15 mouse cellular contexts compared by ENCODE assay signal in genomic region chr3:33916818-33917217, GRCm38 (mm10).
"Had no signal": no experiment of that assay in that cellular context is flagged by ENCODE, and none has a peak within 500 bp of the region (broad histone marks: within the 10 kb centered on the region; RNA-seq: fewer than 3 reads in every experiment).

No protein-coding gene starts in this region.

- H3K36me3 ChIP-seq: limb, embryonic 10.5 days; limb, embryonic 13.5 days; lung, embryonic 15.5 days had no signal

- H3K27me3 ChIP-seq: limb, embryonic 13.5 days; lung, embryonic 15.5 days had no signal

- H3K4me3 ChIP-seq: layer of hippocampus, adult 2 months; limb, embryonic 10.5 days; limb, embryonic 13.5 days; lung, embryonic 15.5 days had no signal

- H3K27ac ChIP-seq: kidney, postnatal 0 days; layer of hippocampus, adult 2 months; limb, embryonic 10.5 days; limb, embryonic 13.5 days; lung, embryonic 15.5 days had no signal

- H3K4me2 ChIP-seq: limb, embryonic 13.5 days; lung, embryonic 15.5 days; midbrain, embryonic 11.5 days had no signal

- H3K9ac ChIP-seq: limb, embryonic 13.5 days; lung, embryonic 15.5 days had no signal

- H3K9me3 ChIP-seq: limb, embryonic 10.5 days; limb, embryonic 13.5 days; lung, embryonic 15.5 days had no signal

- H3K4me1 ChIP-seq: limb, embryonic 10.5 days; limb, embryonic 13.5 days had no signal

- DNase-seq: kidney, adult 2 months; kidney, postnatal 25 days; layer of hippocampus, adult 9-11 months; lung, adult 18-20 months; lung, postnatal 10 days; lung, postnatal 4 days; midbrain, embryonic 14.5 days; thymus, adult 18-20 months; thymus, postnatal 36 days had no signal
